Comparison of ENCODE assay signal across 12 mouse cellular contexts in the genomic region with DNA sequence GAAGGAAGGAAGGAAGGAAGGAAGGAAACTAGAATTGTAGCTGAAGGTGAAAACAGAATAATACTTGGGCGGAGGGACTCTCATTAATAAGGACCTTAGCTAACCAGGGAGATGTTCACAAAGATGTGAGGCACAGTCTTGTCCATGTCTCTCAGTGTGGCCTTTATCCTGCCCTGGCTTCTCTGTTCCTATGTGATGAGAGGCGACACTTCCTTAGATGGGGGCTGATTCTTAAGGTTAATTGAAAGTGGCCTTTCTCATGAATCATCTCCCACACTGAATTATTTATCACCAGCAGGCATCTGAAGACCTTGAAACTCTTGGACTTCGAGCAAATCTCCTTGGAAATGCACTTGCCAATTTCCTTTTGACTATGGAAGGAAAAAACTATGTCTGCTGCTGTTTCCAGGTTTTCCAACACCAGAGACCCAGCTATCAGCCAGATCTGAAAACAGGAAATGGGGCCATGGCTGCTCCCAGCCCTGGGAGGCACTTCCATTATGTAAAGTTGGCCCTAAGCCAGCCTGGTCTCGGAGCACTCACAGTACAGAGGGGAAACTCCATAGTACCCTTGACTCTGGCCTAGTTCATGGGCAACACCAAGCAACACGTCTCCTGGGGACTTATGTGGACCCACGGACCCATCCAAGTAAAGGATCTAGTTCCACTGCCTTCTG. TPM values are rescaled to one million over a fixed set of nuclear protein-coding genes. Genes with fewer than 3 reads are reported as not detected.
A peak's percentile ranks its signal among the peaks of the same experiment; 100 is the strongest.
DNase-seq lines count a peak whose midpoint lies in the region; ATAC-seq and TF ChIP-seq lines count a peak whose summit lies in the region.
"Had no signal": no experiment of that assay in that cellular context is flagged by ENCODE, and none has a peak within 500 bp of the region (broad histone marks: within the 10 kb centered on the region; RNA-seq: fewer than 3 reads in every experiment).

No protein-coding gene starts in this region.

- peaks cover 32% of the 10 kb centered on the region for H3K27me3 ChIP-seq in heart, embryonic 13.5 days (replicated peaks)

- no peak for ATAC-seq in heart, embryonic 13.5 days (ENCODE audit: extremely low read depth, insufficient number of reproducible peaks, low FRiP score, low TSS enrichment)

- H3K9me3 ChIP-seq in heart, embryonic 13.5 days, result no peaks in the 10 kb centered on the region
- H3K9me3 ChIP-seq: embryonic facial prominence, embryonic 15.5 days; midbrain, embryonic 12.5 days had no signal

- no peak for TF ChIP-seq CTCF in brain, embryonic 14.5 days (IDR thresholded peaks at IDR 0.05; ENCODE audit: borderline replicate concordance, extremely low read depth, insufficient read depth, insufficient read length)

- no peak overlapping the region for H3K4me3 ChIP-seq in heart, embryonic 13.5 days
- H3K4me3 ChIP-seq: embryonic facial prominence, embryonic 15.5 days; heart, adult 2 months; left cerebral cortex, adult 2 months; midbrain, embryonic 12.5 days had no signal

- DNase-seq in heart, adult 18-20 months, result no peak
- peak; percentile 6 for DNase-seq in MEL-GATA-1-ER (ENCODE audit: extremely low read depth, low read depth)
- peak; percentile 66 for DNase-seq in brain, embryonic 14.5 days (ENCODE audit: low read depth)
- DNase-seq in kidney, postnatal 36 days, result peak; percentile 54 to 56
- no peak for DNase-seq in cerebellum, adult 11 months
- no peak for DNase-seq in layer of hippocampus, adult 9-11 months
- no peak for DNase-seq in B cell, adult 2 months

- 49% methylated on average over 6 of the region's 6 CpGs for WGBS in heart, embryonic 13.5 days

- peak overlapping the region; percentile 41; the same call in 1 of the 2 replicates for H3K27ac ChIP-seq in heart, embryonic 13.5 days (replicated peaks)
- H3K27ac ChIP-seq: embryonic facial prominence, embryonic 15.5 days; heart, adult 2 months; left cerebral cortex, adult 2 months; midbrain, embryonic 12.5 days had no signal

- H3K36me3 ChIP-seq in heart, embryonic 13.5 days, result no peaks in the 10 kb centered on the region
- H3K36me3 ChIP-seq: embryonic facial prominence, embryonic 15.5 days; midbrain, embryonic 12.5 days had no signal

- no peak for TF ChIP-seq POLR2A in brain, embryonic 14.5 days (IDR thresholded peaks at IDR 0.05; ENCODE audit: borderline replicate concordance, extremely low read depth, insufficient read depth, insufficient read length, poor library complexity, severe bottlenecking)

- no peak overlapping the region for H3K4me2 ChIP-seq in heart, embryonic 13.5 days
- H3K4me2 ChIP-seq: embryonic facial prominence, embryonic 15.5 days; midbrain, embryonic 12.5 days had no signal

- no peak overlapping the region for H3K9ac ChIP-seq in heart, embryonic 13.5 days
- H3K9ac ChIP-seq: embryonic facial prominence, embryonic 15.5 days; midbrain, embryonic 12.5 days had no signal

- peaks cover 13% of the 10 kb centered on the region for H3K4me1 ChIP-seq in heart, embryonic 13.5 days

RNA-seq across cellular contexts. Expression of a gene that starts 3.8 kb away (rescaled TPM):
- 0.18 and 0.27 TPM in 2 replicates for polyA plus RNA-seq in heart, embryonic 13.5 days (2015; fragmentation: Nextera tagmentation; extraction: Ambion mirVana)
- under 1 TPM; 0.35 to 0.67 TPM for total RNA-seq in heart, adult 18-20 months (2021)
- 0.86 and 1.2 TPM in 2 replicates for polyA plus RNA-seq in brain, embryonic 14.5 days (2012; rRNA removed)

RNA-seq across cellular contexts. Expression of a gene that starts 14.1 kb away (rescaled TPM):
- 0.08 and 0.28 TPM in 2 replicates for polyA plus RNA-seq in heart, embryonic 13.5 days (2015; fragmentation: Nextera tagmentation; extraction: Ambion mirVana)
- total RNA-seq in heart, adult 18-20 months (2021), result under 1 TPM; 0.13 to 0.25 TPM
- polyA plus RNA-seq in brain, embryonic 14.5 days (2012; rRNA removed), result 6.4 and 11.9 TPM in 2 replicates

Comparison
In these comparisons a context has a peak if more than half of its experiments do, and no peak if none do; other contexts are left out.
1. DNase-seq: peak in MEL-GATA-1-ER (single experiment), brain, embryonic 14.5 days (single experiment) and kidney, postnatal 36 days (2 of 2); none in heart, adult 18-20 months (0 of 2), cerebellum, adult 11 months (single experiment), layer of hippocampus, adult 9-11 months (single experiment) and B cell, adult 2 months (0 of 2).